Mouse (Mus musculus) small intestine, adult 2 months (tissue): ENCODE data around the gene Tet2. TPM values are rescaled to one million over a fixed set of nuclear protein-coding genes. Genes with fewer than 3 reads are reported as not detected.

Source experiments
- H3K27ac ChIP-seq: fragments of 200-500 bp; 2 replicates; pipeline ENCODE4 v1.5.1; 2012; ENCODE audit warnings: low read depth, low read length, control low read depth, inconsistent platforms; ENCODE audit not compliant: insufficient read depth
- H3K27me3 ChIP-seq: fragments of 200-500 bp; 2 replicates; pipeline ENCODE4 v1.6.1; 2012; ENCODE audit warnings: mild to moderate bottlenecking, moderate library complexity, low read length, inconsistent platforms; ENCODE audit not compliant: control insufficient read depth, insufficient read depth
- H3K36me3 ChIP-seq: fragments of 200-500 bp; 2 replicates; pipeline ENCODE4 v1.6.1; 2012; ENCODE audit warnings: mild to moderate bottlenecking, low read length, control low read depth, inconsistent platforms; ENCODE audit not compliant: control insufficient read depth, insufficient read depth
- H3K4me1 ChIP-seq: fragments of 200-500 bp; 2 replicates; pipeline ENCODE4 v1.6.1; 2012; ENCODE audit warnings: low read length, inconsistent platforms, mixed read lengths; ENCODE audit not compliant: control insufficient read depth, insufficient read depth, insufficient read length
- H3K4me3 ChIP-seq: fragments of 200-500 bp; 2 replicates; pipeline ENCODE4 v1.5.1; 2012; ENCODE audit warnings: low read depth, mild to moderate bottlenecking, control low read depth, inconsistent platforms, low read length, moderate library complexity
- CTCF ChIP-seq: fragments of 200-500 bp; IDR thresholded peaks from 2 replicates; pipeline ENCODE4 v1.5.1; 2012; ENCODE audit warnings: low read depth, mild to moderate bottlenecking, control low read depth, inconsistent platforms, low read length, moderate library complexity, mixed read lengths; ENCODE audit not compliant: insufficient replicate concordance, insufficient read length; ENCODE audit errors: extremely low read depth
- POLR2A ChIP-seq: fragments of 200-500 bp; IDR thresholded peaks from 2 replicates; pipeline ENCODE4 v1.6.1; 2012; ENCODE audit warnings: low read depth, mild to moderate bottlenecking, control low read depth, inconsistent platforms, low read length, moderate library complexity
- WGBS: fragments of 180-500 bp; shearing (Covaris S2); methylation state at CpG from one replicate; pipeline ENCODE4 v1.1.7; 2018; 5-methylcytosine and 5-hydroxymethylcytosine counted together
- polyA plus RNA-seq: library from polyadenylated mRNA; depleted of rRNA; stranded (reverse); fragments of >200 nt; gene quantifications from 2 replicates; pipeline ENCODE4 v1.2.3, GENCODE M21; 2012

The Tet2 gene
- polyA plus RNA-seq, 1 experiment, result 8.7 TPM

- Histone ChIP-seq H3K36me3 (no peaks in the 10 kb centered on the region), H3K4me1 (peaks cover 3% of the 10 kb centered on the region; the same call in 1 of the 2 replicates), H3K4me3 (no peak overlapping the region), H3K27ac (no peak overlapping the region), H3K27me3 (no peaks in the 10 kb centered on the region)
- 67% methylated on average over 4 of the region's 4 CpGs for WGBS
- TF ChIP-seq CTCF (no peak), POLR2A (no peak)
Observed at GRCm38 (mm10) chr3:133526119-133526723, 18.7 kb downstream of the Tet2 start.

- Histone ChIP-seq H3K4me1 (no peaks in the 10 kb centered on the region; the same call in 1 of the 2 replicates), H3K36me3 (no peaks in the 10 kb centered on the region), H3K27ac (no peak overlapping the region), H3K27me3 (no peaks in the 10 kb centered on the region), H3K4me3 (no peak overlapping the region)
- whole genome bisulfite sequencing, result 62% methylated on average over 1 of the region's 1 CpGs
- TF ChIP-seq POLR2A, result no peak
- TF ChIP-seq CTCF, result no peak
Observed at GRCm38 (mm10) chr3:133525578-133525977, 19.4 kb downstream of the Tet2 start.

GRCm38 (mm10) chr3:133524341-133525050 lies 20.4 kb downstream of the Tet2 start:
- Histone ChIP-seq H3K27me3 (no peaks in the 10 kb centered on the region), H3K4me1 (no peaks in the 10 kb centered on the region; the same call in 1 of the 2 replicates), H3K27ac (no peak overlapping the region), H3K36me3 (no peaks in the 10 kb centered on the region), H3K4me3 (no peak overlapping the region)
- 61% methylated on average over 4 of the region's 4 CpGs for WGBS
- TF ChIP-seq CTCF (no peak), POLR2A (no peak)

- H3K27ac ChIP-seq, result no peak overlapping the region
- no peaks in the 10 kb centered on the region for H3K36me3 ChIP-seq
- no peaks in the 10 kb centered on the region for H3K27me3 ChIP-seq
- no peak overlapping the region for H3K4me3 ChIP-seq
- H3K4me1 ChIP-seq, result no peaks in the 10 kb centered on the region; the same call in 1 of the 2 replicates
- TF ChIP-seq CTCF (no peak), POLR2A (no peak)
- 87% methylated on average over 6 of the region's 6 CpGs for WGBS
Observed at GRCm38 (mm10) chr3:133523191-133523590, 21.7 kb downstream of the Tet2 start.

GRCm38 (mm10) chr3:133522289-133522688 lies 22.6 kb downstream of the Tet2 start:
- TF ChIP-seq POLR2A, result no peak
- Histone ChIP-seq H3K36me3 (no peaks in the 10 kb centered on the region), H3K27ac (no peak overlapping the region), H3K4me1 (peaks cover 3% of the 10 kb centered on the region), H3K27me3 (no peaks in the 10 kb centered on the region), H3K4me3 (no peak overlapping the region)
- 78% methylated on average over 7 of the region's 7 CpGs for WGBS

- Histone ChIP-seq H3K4me3 (no peak overlapping the region), H3K27ac (no peak overlapping the region), H3K27me3 (no peaks in the 10 kb centered on the region), H3K36me3 (peaks cover 2% of the 10 kb centered on the region; the same call in 1 of the 2 replicates), H3K4me1 (peaks cover 11% of the 10 kb centered on the region)
- TF ChIP-seq CTCF, result no peak
- TF ChIP-seq POLR2A, result no peak
- WGBS, result 92% methylated on average over 3 of the region's 3 CpGs
Observed at GRCm38 (mm10) chr3:133518801-133519200, 26.1 kb downstream of the Tet2 start.

GRCm38 (mm10) chr3:133518116-133518515 lies 26.8 kb downstream of the Tet2 start:
- Histone ChIP-seq H3K36me3 (peaks cover 2% of the 10 kb centered on the region; the same call in 1 of the 2 replicates), H3K4me3 (no peak overlapping the region), H3K4me1 (peaks cover 11% of the 10 kb centered on the region), H3K27ac (no peak overlapping the region), H3K27me3 (no peaks in the 10 kb centered on the region)
- 80% methylated on average over 6 of the region's 6 CpGs for WGBS
- TF ChIP-seq POLR2A, result no peak
- no peak for TF ChIP-seq CTCF
